Mouse (Mus musculus) hindbrain, embryonic 12.5 days (tissue): Measurements from ENCODE around the gene Fnbp1l. TPM values are rescaled to one million over a fixed set of nuclear protein-coding genes. Genes with fewer than 3 reads are reported as not detected.

Experiments used
- ATAC-seq: fragments of 200-750 bp; cut with Nextera tagmentation; 2 replicates; pipeline ENCODE4 v1.8.0; 2017; ENCODE audit warnings: moderate TSS enrichment; ENCODE audit not compliant: low FRiP score
- H3K27ac ChIP-seq: fragments of 300-500 bp; sonication (generic); 2 replicates; pipeline ENCODE4 v1.5.1; 2016; ENCODE audit warnings: mild to moderate bottlenecking
- H3K27me3 ChIP-seq: fragments of 300-500 bp; sonication (generic); 2 replicates; pipeline ENCODE4 v1.6.1; 2016; ENCODE audit warnings: mild to moderate bottlenecking
- H3K36me3 ChIP-seq: fragments of 300-500 bp; sonication (generic); 2 replicates; pipeline ENCODE4 v1.6.1; 2016; ENCODE audit warnings: mild to moderate bottlenecking
- H3K4me1 ChIP-seq: fragments of 300-500 bp; sonication (generic); 2 replicates; pipeline ENCODE4 v1.6.1; 2016
- H3K4me2 ChIP-seq: fragments of 300-500 bp; sonication (generic); replicated peaks from 2 replicates; pipeline ENCODE4 v1.6.1; 2016; ENCODE audit warnings: mild to moderate bottlenecking
- H3K4me3 ChIP-seq: fragments of 300-500 bp; sonication (generic); 2 replicates; pipeline ENCODE4 v1.5.1; 2016; ENCODE audit warnings: mild to moderate bottlenecking
- H3K9ac ChIP-seq: fragments of 300-500 bp; sonication (generic); 2 replicates; pipeline ENCODE4 v1.6.1; 2016; ENCODE audit warnings: mild to moderate bottlenecking, moderate library complexity
- H3K9me3 ChIP-seq: fragments of 300-500 bp; sonication (generic); replicated peaks from 2 replicates; pipeline ENCODE4 v1.6.1; 2016; ENCODE audit warnings: mild to moderate bottlenecking
- WGBS: fragments of 180-500 bp; shearing (Covaris S2); methylation state at CpG from one replicate; pipeline ENCODE4 v1.1.7; 2016; 5-methylcytosine and 5-hydroxymethylcytosine counted together
- polyA plus RNA-seq: library from polyadenylated mRNA; unstranded; fragments of >200 nt; fragmentation: Nextera tagmentation; extraction: Ambion mirVana; gene quantifications from 2 replicates; pipeline ENCODE4 v1.2.1, GENCODE M21; 2016

Fnbp1l gene
- polyA plus RNA-seq, 1 experiment from 2014 or later = 139 TPM

GRCm38 (mm10) chr3:122547469-122547868 is 72.0 kb downstream of the Fnbp1l start:
- Histone ChIP-seq H3K4me3 (no peak overlapping the region), H3K9ac (no peak overlapping the region), H3K36me3 (peaks cover 52% of the 10 kb centered on the region), H3K9me3 (no peaks in the 10 kb centered on the region), H3K4me1 (no peaks in the 10 kb centered on the region), H3K27ac (no peak overlapping the region), H3K27me3 (no peaks in the 10 kb centered on the region), H3K4me2 (no peak overlapping the region)
- ATAC-seq = no peak
- WGBS = 83% methylated on average over 4 of the region's 4 CpGs

DNA sequence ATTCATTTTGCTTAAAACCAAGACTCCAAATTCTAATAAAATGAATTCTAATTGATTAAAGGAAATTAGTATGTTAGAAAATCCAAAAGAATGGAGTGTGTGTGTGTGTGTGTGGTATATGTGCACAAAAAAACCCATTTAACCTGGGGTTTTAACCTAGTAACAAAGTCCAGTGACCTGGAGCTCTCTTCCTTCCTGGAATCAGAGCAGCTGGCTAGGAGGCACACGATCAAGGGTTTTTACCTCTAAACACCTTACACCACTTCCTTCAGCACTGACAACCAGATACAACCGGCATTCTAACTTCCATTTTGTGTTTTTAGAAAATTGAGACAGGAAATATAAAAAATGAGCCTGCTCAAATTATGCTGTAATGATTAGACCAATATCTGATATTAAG is 74.2 kb downstream of the Fnbp1l start:
- Histone ChIP-seq H3K4me2 (no peak overlapping the region), H3K27ac (no peak overlapping the region), H3K4me3 (no peak overlapping the region), H3K27me3 (no peaks in the 10 kb centered on the region), H3K9me3 (no peaks in the 10 kb centered on the region), H3K9ac (no peak overlapping the region), H3K36me3 (peaks cover 73% of the 10 kb centered on the region), H3K4me1 (no peaks in the 10 kb centered on the region)
- no peak for ATAC-seq
- 89% methylated on average over 2 of the region's 2 CpGs for WGBS

GRCm38 (mm10) chr3:122540918-122541317 is 78.6 kb downstream of the Fnbp1l start:
- H3K4me1 ChIP-seq = no peaks in the 10 kb centered on the region
- no peak for ATAC-seq
- H3K27ac ChIP-seq = no peak overlapping the region
- H3K4me3 ChIP-seq = no peak overlapping the region
- H3K36me3 ChIP-seq = peaks cover 79% of the 10 kb centered on the region
- no peaks in the 10 kb centered on the region for H3K27me3 ChIP-seq
- 87% methylated on average over 4 of the region's 4 CpGs for WGBS
- H3K9me3 ChIP-seq = no peaks in the 10 kb centered on the region
- no peak overlapping the region for H3K4me2 ChIP-seq
- no peak overlapping the region for H3K9ac ChIP-seq

- 86% methylated on average over 17 of the region's 17 CpGs for WGBS
- Histone ChIP-seq H3K9ac (no peak overlapping the region), H3K36me3 (peaks cover 76% of the 10 kb centered on the region), H3K4me3 (no peak overlapping the region), H3K4me2 (no peak overlapping the region), H3K27ac (no peak overlapping the region), H3K4me1 (no peaks in the 10 kb centered on the region), H3K27me3 (no peaks in the 10 kb centered on the region), H3K9me3 (no peaks in the 10 kb centered on the region)
- ATAC-seq = no peak
Observed at GRCm38 (mm10) chr3:122539961-122540690, 79.4 kb downstream of the Fnbp1l start.

- no peak for ATAC-seq
- peaks cover 64% of the 10 kb centered on the region for H3K36me3 ChIP-seq
- no peaks in the 10 kb centered on the region for H3K27me3 ChIP-seq
- H3K4me1 ChIP-seq = no peaks in the 10 kb centered on the region
- WGBS = 96% methylated on average over 2 of the region's 2 CpGs
- H3K9me3 ChIP-seq = no peaks in the 10 kb centered on the region
- H3K4me3 ChIP-seq = no peak overlapping the region
- H3K4me2 ChIP-seq = no peak overlapping the region
- no peak overlapping the region for H3K9ac ChIP-seq
- H3K27ac ChIP-seq = no peak overlapping the region
Observed at GRCm38 (mm10) chr3:122538851-122539250, 80.7 kb downstream of the Fnbp1l start.

GRCm38 (mm10) chr3:122535938-122536703 is 83.4 kb downstream of the Fnbp1l start:
- Histone ChIP-seq H3K27me3 (no peaks in the 10 kb centered on the region), H3K36me3 (peaks cover 37% of the 10 kb centered on the region), H3K9ac (no peak overlapping the region), H3K4me2 (no peak overlapping the region), H3K27ac (no peak overlapping the region), H3K4me3 (no peak overlapping the region), H3K9me3 (no peaks in the 10 kb centered on the region), H3K4me1 (no peaks in the 10 kb centered on the region)
- no peak for ATAC-seq
- 85% methylated on average over 8 of the region's 8 CpGs for WGBS

- no peaks in the 10 kb centered on the region for H3K4me1 ChIP-seq
- H3K4me3 ChIP-seq = no peak overlapping the region
- H3K9ac ChIP-seq = no peak overlapping the region
- no peak overlapping the region for H3K27ac ChIP-seq
- 0 out of 2 replicates have a peak, but pooled peaks cover 8% of the 10 kb centered on the region for H3K36me3 ChIP-seq
- no peaks in the 10 kb centered on the region for H3K27me3 ChIP-seq
- no peak for ATAC-seq
- no peaks in the 10 kb centered on the region for H3K9me3 ChIP-seq
- no peak overlapping the region for H3K4me2 ChIP-seq
- WGBS = 87% methylated on average over 3 of the region's 3 CpGs
Observed at GRCm38 (mm10) chr3:122528477-122528876, 91.0 kb downstream of the Fnbp1l start.

DNA sequence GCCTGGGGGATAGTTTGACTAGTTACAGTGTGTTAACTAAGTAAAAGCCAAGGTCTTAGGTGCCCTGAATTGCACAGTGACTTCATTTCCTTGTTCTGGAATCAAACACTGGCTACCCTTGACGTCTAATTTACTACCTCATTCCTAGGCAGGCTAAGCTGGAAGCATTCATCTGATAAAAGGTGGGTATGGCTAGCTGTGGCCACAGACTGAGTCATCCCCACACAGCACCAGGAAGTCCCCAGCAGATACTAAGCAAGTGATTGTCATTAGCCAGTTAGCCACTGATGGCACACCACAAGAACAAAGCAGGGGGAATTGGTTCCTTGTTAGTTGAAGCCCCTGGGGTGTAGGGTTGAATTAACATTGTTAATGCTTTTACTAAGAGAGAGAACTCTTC is 98.2 kb downstream of the Fnbp1l start:
- no peak overlapping the region for H3K9ac ChIP-seq
- no peak for ATAC-seq
- 56% methylated on average over 1 of the region's 1 CpGs for WGBS
- no peaks in the 10 kb centered on the region for H3K27me3 ChIP-seq
- peaks cover 28% of the 10 kb centered on the region for H3K4me1 ChIP-seq
- H3K27ac ChIP-seq = no peak overlapping the region
- no peak overlapping the region for H3K4me2 ChIP-seq
- 0 out of 2 replicates have a peak, but pooled peaks cover 9% of the 10 kb centered on the region for H3K36me3 ChIP-seq
- H3K4me3 ChIP-seq = no peak overlapping the region
- H3K9me3 ChIP-seq = no peaks in the 10 kb centered on the region

- Histone ChIP-seq H3K4me1 (peaks cover 28% of the 10 kb centered on the region), H3K4me3 (no peak overlapping the region), H3K9ac (no peak overlapping the region), H3K9me3 (no peaks in the 10 kb centered on the region), H3K27ac (no peak overlapping the region), H3K4me2 (no peak overlapping the region), H3K36me3 (0 out of 2 replicates have a peak, but pooled peaks cover 9% of the 10 kb centered on the region), H3K27me3 (no peaks in the 10 kb centered on the region)
- 87% methylated on average over 4 of the region's 4 CpGs for WGBS
- ATAC-seq = no peak
Observed at GRCm38 (mm10) chr3:122520875-122521274, 98.6 kb downstream of the Fnbp1l start.

- Histone ChIP-seq H3K27me3 (no peaks in the 10 kb centered on the region), H3K9me3 (no peaks in the 10 kb centered on the region), H3K36me3 (0 out of 2 replicates have a peak, but pooled peaks cover 7% of the 10 kb centered on the region), H3K4me2 (no peak overlapping the region), H3K27ac (no peak overlapping the region), H3K4me3 (no peak overlapping the region), H3K4me1 (peaks cover 28% of the 10 kb centered on the region), H3K9ac (no peak overlapping the region)
- 89% methylated on average over 3 of the region's 3 CpGs for WGBS
- no peak for ATAC-seq
Observed at GRCm38 (mm10) chr3:122520365-122520764, 99.2 kb downstream of the Fnbp1l start.

GRCm38 (mm10) chr3:122519082-122519481 is 100.4 kb downstream of the Fnbp1l start:
- Histone ChIP-seq H3K4me3 (no peak overlapping the region), H3K27me3 (no peaks in the 10 kb centered on the region), H3K9me3 (no peaks in the 10 kb centered on the region), H3K9ac (no peak overlapping the region), H3K27ac (peak overlapping the region; percentile 66), H3K4me2 (peak overlapping the region; percentile 13; the same call in 1 of the 2 replicates), H3K36me3 (0 out of 2 replicates have a peak, but pooled peaks cover 4% of the 10 kb centered on the region), H3K4me1 (peaks cover 28% of the 10 kb centered on the region)
- WGBS = 50% methylated on average over 13 of the region's 13 CpGs
- peak; percentile 44; the same call in 1 of the 2 replicates for ATAC-seq

DNA sequence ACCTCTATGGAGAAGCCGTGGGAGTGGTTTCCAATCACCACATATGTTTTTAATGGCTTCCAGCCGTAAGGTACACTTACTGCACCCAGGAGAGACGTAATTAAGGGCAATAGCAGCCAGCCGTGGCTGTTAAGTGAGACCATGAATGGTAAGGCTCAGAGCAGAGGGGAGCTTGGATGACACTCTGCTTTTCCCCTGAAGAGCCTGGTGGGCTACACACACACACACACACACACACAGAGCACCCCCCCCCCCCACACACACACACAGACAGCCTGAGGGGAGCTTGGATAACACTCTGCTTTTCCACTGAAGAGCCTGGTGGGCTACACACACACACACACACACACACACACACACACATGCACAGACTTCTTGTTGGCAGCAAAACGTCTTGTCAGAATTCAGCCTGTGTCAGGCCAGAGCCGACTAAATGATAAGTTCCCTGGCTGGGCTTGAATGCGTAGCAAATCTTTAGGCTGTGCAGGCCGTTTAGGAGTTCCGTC is 101.2 kb downstream of the Fnbp1l start:
- no peak overlapping the region for H3K4me3 ChIP-seq
- peak; percentile 76 for ATAC-seq
- no peaks in the 10 kb centered on the region for H3K9me3 ChIP-seq
- peaks cover 28% of the 10 kb centered on the region for H3K4me1 ChIP-seq
- 0 out of 2 replicates have a peak, but pooled peaks cover 3% of the 10 kb centered on the region for H3K36me3 ChIP-seq
- H3K4me2 ChIP-seq = no peak overlapping the region
- H3K9ac ChIP-seq = no peak overlapping the region
- no peaks in the 10 kb centered on the region for H3K27me3 ChIP-seq
- 39% methylated on average over 9 of the region's 9 CpGs for WGBS
- H3K27ac ChIP-seq = peak overlapping the region; percentile 66
